Mouse (Mus musculus) ES-E14 (cell line): Measurements from ENCODE around the gene Pnn. TPM values are rescaled to one million over a fixed set of nuclear protein-coding genes. Genes with fewer than 3 reads are reported as not detected.

Experiments
- DNase-seq: peaks from one replicate; pipeline ENCODE4 v3.0.0-alpha.2; 2013; ENCODE audit warnings: low read depth, low spot score
- H3K27ac ChIP-seq: 2 replicates; pipeline ENCODE4 v1.5.1; 2012; ENCODE audit warnings: low read depth, mild to moderate bottlenecking, low read length, moderate library complexity, mixed read lengths; ENCODE audit not compliant: poor library complexity, insufficient read depth, severe bottlenecking
- H3K36me3 ChIP-seq: 2 replicates; pipeline ENCODE4 v1.6.1; 2012; ENCODE audit warnings: mild to moderate bottlenecking, low read length, moderate library complexity, mixed read lengths; ENCODE audit not compliant: control insufficient read depth, poor library complexity, insufficient read depth, severe bottlenecking
- H3K4me1 ChIP-seq, 2 experiments: fragments of 150-350 bp in 1 of 2; sonication (generic) in 1 of 2; 2 replicates each; pipeline ENCODE4 v1.6.1; 2012; ENCODE audit warnings: low read length in 2 of 2, mild to moderate bottlenecking in 1 of 2, mixed read lengths in 1 of 2; ENCODE audit not compliant: control insufficient read depth in 2 of 2, insufficient read depth in 2 of 2, poor library complexity in 1 of 2
- H3K4me3 ChIP-seq, 2 experiments: fragments of 150-350 bp in 1 of 2; sonication (generic) in 1 of 2; 2 replicates each; pipeline ENCODE4 v1.5.1; 2012; ENCODE audit warnings: low read length in 2 of 2, low read depth in 1 of 2, mild to moderate bottlenecking in 1 of 2, mixed read lengths in 1 of 2; ENCODE audit not compliant: insufficient read depth in 1 of 2, poor library complexity in 1 of 2, severe bottlenecking in 1 of 2
- H3K9ac ChIP-seq: 2 replicates; pipeline ENCODE4 v1.6.1; 2012; ENCODE audit warnings: low read depth, mild to moderate bottlenecking, low read length, mixed read lengths; ENCODE audit not compliant: poor library complexity, insufficient read depth, severe bottlenecking
- H3K9me3 ChIP-seq: fragments of 150-350 bp; sonication (generic); 2 replicates; pipeline ENCODE4 v1.6.1; 2012; ENCODE audit warnings: low read depth, mild to moderate bottlenecking, low read length; ENCODE audit not compliant: control insufficient read depth, insufficient read depth
- CHD2 ChIP-seq: IDR thresholded peaks from 2 replicates; pipeline ENCODE4 v1.6.1; 2014; ENCODE audit warnings: mild to moderate bottlenecking, low read depth, low read length, inconsistent platforms
- HCFC1 ChIP-seq: IDR thresholded peaks from 2 replicates; pipeline ENCODE4 v1.6.1; 2012; ENCODE audit warnings: low read length, inconsistent platforms, borderline replicate concordance; ENCODE audit not compliant: insufficient read depth
- MAFK ChIP-seq: IDR thresholded peaks from 2 replicates; pipeline ENCODE4 v1.6.1; 2014; ENCODE audit warnings: mild to moderate bottlenecking, low read depth, low read length, inconsistent platforms; ENCODE audit not compliant: insufficient read depth
- ZC3H11A ChIP-seq: IDR thresholded peaks from 2 replicates; pipeline ENCODE4 v1.6.1; 2012; ENCODE audit warnings: low read depth, mild to moderate bottlenecking, inconsistent platforms, low read length, borderline replicate concordance
- ZNF384 ChIP-seq: IDR thresholded peaks from 2 replicates; pipeline ENCODE4 v1.6.1; 2012; ENCODE audit warnings: low read depth, low read length, inconsistent platforms
- in situ Hi-C, 2 experiments: fragments of 600-800 bp; cut with MboI; formaldehyde crosslinking; loops; one replicate each; pipeline ENCODE4 v1.15.1; 2025; ENCODE audit warnings: low sequenced_read_pairs in 2 of 2, inconsistent platforms in 1 of 2; ENCODE audit not compliant: unreplicated experiment in 2 of 2
- total RNA-seq: library from RNA; depleted of rRNA; stranded (reverse); fragments of 300-350 nt; gene quantifications from 2 replicates; pipeline ENCODE4 v1.2.3, GENCODE M21; 2012

Gene Pnn
- total RNA-seq, 1 experiment, result 54.1 TPM

DNA sequence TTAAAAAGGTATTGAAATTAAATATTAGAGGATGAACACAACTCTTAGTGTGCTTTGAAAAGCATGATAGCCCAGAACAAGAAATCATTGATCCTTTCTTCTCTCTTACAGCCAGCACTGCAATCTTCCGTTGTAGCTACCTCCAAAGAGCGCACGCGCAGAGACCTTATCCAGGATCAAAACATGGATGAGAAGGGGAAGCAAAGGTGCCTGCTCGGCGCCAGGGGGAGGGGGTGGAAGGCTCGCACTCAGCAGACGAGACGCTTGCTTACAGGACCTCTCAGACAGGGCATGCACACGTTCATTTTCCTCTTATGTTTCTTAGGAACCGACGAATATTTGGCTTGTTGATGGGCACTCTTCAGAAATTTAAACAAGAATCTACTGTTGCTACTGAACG, 2.1 kb downstream of the Pnn start:
- TF ChIP-seq HCFC1 (no peak), CHD2 (no peak), ZNF384 (no peak), ZC3H11A (no peak), MAFK (no peak)
- Histone ChIP-seq H3K9ac (no peak overlapping the region), H3K36me3 (peaks cover 34% of the 10 kb centered on the region), H3K9me3 (no peaks in the 10 kb centered on the region), H3K27ac (no peak overlapping the region), H3K4me3 (no peak overlapping the region), H3K4me1 (peaks cover 0 to 4% of the 10 kb centered on the region in 2 experiments; a peak in 1 of 4 replicates)
- in situ Hi-C loops, result no loop called here
- DNase-seq, result no peak

GRCm38 (mm10) chr12:59072286-59072685, 5.6 kb downstream of the Pnn start:
- H3K27ac ChIP-seq, result no peak overlapping the region
- no peak overlapping the region for H3K4me3 ChIP-seq
- DNase-seq, result no peak
- no peaks in the 10 kb centered on the region for H3K9me3 ChIP-seq
- peaks cover 37% of the 10 kb centered on the region for H3K36me3 ChIP-seq
- H3K9ac ChIP-seq, result no peak overlapping the region
- H3K4me1 ChIP-seq, result peaks cover 0 to 3% of the 10 kb centered on the region in 2 experiments; a peak in 1 of 4 replicates
- in situ Hi-C loops, result no loop called here
- TF ChIP-seq CHD2 (no peak), ZNF384 (no peak)

- H3K36me3 ChIP-seq, result peaks cover 30% of the 10 kb centered on the region
These were observed 7.4 kb downstream of the Pnn start for GRCm38 (mm10) chr12:59074052-59074451.

DNA sequence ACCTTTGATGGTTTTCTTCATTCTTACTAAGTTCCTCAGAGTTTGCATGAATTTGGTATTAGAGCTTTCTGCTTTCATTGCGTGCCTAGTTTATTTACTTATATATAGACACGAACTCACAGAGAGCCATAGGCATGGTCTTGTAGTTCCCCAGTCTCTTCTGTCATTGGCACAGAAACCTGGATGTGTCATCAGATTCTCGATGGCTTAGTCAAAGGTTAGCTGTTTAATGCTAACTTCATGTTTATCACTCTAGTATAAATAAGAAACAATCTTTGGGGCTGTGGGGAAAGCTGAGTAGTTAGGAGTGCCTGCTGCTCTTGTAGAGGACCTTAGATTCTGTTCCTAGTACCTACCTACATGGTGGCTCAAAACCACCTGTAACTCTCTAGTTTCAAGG, 10.3 kb downstream of the Pnn start:
- peaks cover 9% of the 10 kb centered on the region for H3K36me3 ChIP-seq
- TF ChIP-seq ZNF384 (no peak), MAFK (no peak), HCFC1 (no peak)
- in situ Hi-C loops, result no loop called here
- peaks cover 0 to 2% of the 10 kb centered on the region in 2 experiments; a peak in 1 of 4 replicates for H3K4me1 ChIP-seq
- no peak overlapping the region for H3K4me3 ChIP-seq
- DNase-seq, result no peak
- no peaks in the 10 kb centered on the region for H3K9me3 ChIP-seq
- no peak overlapping the region for H3K9ac ChIP-seq
- no peak overlapping the region for H3K27ac ChIP-seq

More at GRCm38 (mm10) chr12:59074052-59074451, 7.4 kb downstream of the Pnn start:
- Histone ChIP-seq H3K4me3 (no peak overlapping the region), H3K9ac (no peak overlapping the region), H3K9me3 (no peaks in the 10 kb centered on the region), H3K4me1 (no peaks in the 10 kb centered on the region), H3K27ac (no peak overlapping the region)
- TF ChIP-seq ZNF384, result no peak
- DNase-seq, result no peak
- in situ Hi-C loops, result no loop called here

GRCm38 (mm10) chr12:59077883-59078282, 11.2 kb downstream of the Pnn start:
- in situ Hi-C loops, result no loop called here
- Histone ChIP-seq H3K27ac (no peak overlapping the region), H3K4me3 (no peak overlapping the region), H3K4me1 (peaks cover 0 to 2% of the 10 kb centered on the region in 2 experiments; a peak in 1 of 4 replicates), H3K9ac (no peak overlapping the region), H3K36me3 (peaks cover 3% of the 10 kb centered on the region; the same call in 1 of the 2 replicates), H3K9me3 (no peaks in the 10 kb centered on the region)
- DNase-seq, result no peak
- TF ChIP-seq MAFK (no peak), CHD2 (no peak), ZC3H11A (no peak), ZNF384 (no peak), HCFC1 (no peak)
